Mouse (Mus musculus): ENCODE measurements around the gene Camk1d.

Camk1d gene

DNA sequence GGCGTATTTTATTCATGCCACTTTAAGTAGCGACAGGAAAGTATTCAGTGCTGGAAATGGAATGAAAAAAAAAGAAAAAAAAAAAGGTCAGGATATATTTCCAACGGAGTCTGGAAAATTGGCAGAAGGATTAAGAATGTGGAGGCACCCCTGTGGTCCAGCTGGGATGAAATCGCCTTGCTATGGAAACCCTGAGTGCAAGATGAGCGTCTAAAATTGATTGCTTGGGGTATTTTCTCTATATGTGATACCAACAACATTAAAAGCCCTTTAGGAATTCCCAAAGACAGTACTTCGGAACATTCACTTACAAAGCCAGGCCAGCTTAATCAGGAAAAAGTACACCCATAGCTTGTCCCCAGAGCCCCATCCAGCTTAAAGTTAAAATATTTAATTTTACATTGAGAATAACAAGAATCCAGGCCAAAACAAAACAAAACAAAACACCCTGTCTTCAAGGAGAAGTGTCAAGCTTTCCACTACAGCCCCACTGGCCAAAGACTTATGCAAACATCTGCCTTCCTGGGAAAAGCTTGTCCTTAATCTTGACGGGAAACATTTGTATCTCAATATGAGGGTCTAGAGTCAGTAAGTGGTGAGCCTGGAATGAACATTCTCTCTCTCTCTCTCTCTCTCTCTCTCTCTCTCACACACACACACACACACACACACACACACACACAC is 41.3 kb downstream of the Camk1d start:
- in situ Hi-C loops (cut with MboI; ENCODE audit: unreplicated experiment in 2 of 2), result no loop called here

DNA sequence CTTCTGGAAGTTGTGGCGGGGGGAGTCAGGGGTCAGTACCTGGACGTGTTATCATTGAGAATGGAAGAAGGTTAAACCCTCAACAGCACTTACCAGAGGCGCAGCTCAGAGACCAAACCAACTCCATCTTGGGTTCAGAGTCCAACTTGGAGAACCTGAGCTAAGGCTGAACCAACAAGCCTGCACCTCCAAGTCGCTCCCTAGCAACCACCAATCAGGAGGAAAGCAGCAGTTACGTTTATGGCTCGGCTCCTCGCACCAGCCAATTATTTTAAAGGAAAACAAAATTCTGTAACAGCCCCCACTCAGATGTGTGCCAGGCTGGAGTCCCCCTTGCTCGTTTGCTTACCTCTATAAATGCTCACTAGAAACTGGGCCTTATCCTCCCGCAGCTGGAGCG is 44.2 kb downstream of the Camk1d start:
- in situ Hi-C loops (cut with MboI; ENCODE audit: unreplicated experiment in 2 of 2), result no loop called here

DNA sequence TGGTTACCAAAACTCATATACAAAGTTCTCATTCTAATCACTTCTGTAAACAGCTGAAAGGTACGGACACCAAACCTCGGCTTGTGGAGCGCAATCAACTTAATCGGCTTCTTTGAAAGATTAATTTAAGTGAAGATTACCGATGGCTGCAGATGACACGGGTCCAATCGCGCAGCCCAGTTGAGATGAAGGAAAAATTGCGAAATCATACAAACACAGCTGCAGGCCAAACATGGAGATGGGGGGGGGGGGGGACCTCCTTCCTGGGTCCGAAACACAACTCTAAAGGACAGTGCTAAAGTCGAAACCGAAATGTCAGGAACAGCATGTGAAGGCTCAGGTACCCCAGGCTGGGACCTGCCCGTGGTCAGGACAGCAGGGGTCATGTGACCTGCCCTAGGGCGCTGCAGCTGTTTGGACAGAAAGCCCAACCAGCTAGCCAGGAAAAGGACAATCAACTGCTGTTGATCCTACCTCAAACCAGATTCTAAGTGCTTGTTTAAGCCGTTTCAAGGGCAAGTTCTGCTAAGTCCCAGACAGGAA is 44.7 kb downstream of the Camk1d start:
- in situ Hi-C loops (cut with MboI; ENCODE audit: unreplicated experiment in 2 of 2), result no loop called here

DNA sequence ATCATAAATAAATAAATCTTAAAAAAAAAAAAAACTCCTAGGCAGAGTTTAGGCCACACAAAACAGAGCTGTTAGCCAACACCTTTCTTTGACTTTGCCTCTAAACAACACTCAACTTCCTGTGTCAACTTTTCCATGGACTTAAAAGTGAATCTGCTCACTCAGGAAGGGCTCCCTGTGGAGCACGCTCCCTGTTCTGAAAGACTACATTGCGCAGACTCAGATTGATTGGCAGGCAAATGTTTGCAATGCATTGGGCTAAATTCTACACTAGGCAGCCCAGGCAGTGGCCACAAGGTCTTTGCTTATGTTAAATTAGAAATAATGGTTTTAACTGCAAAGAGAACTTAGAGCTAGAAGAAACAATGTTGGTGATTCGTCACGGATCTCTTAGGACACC is 45.4 kb downstream of the Camk1d start:
- in situ Hi-C loops (cut with MboI; ENCODE audit: unreplicated experiment in 2 of 2), result no loop called here

DNA sequence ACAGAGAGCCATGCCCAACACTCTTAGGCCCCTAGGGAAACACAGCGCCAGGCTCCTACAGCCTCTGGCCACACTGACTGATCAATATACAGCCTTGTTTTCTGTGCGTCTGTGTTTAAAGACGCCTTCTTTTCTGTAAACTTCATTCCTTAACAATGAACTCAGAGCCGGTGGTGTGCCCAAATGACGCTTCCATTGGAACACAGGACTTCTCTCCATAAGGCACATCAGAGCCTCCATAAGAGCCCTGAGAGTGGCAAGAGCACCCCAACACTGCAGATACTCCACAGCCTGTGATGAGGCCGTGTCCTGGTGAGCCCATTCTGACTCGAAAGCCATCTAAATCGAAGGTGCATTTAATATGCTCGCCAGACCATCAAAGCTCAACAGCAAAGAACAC is 50.8 kb downstream of the Camk1d start:
- in situ Hi-C loops (cut with MboI; ENCODE audit: unreplicated experiment in 2 of 2), result no loop called here

DNA sequence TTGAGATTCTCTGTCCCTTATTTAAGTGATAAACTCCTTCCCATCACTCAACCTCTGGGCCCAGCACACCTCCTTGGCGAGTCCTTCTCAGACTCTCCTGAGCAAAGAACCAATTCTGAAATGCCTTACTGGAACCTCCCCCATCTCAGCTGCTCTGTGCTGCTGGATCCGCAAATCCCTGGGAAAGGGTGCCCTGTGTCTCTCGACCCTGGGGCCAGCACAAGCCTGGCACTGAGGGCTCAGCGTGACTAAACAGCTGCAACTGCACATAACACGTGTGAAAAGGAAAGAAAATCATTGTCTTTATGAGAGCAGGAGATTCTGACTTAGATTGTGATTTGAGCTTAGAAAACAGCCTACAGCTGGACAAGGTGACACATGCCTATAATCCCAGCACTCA is 52.4 kb downstream of the Camk1d start:
- in situ Hi-C loops (cut with MboI; ENCODE audit: unreplicated experiment in 2 of 2), result no loop called here

DNA sequence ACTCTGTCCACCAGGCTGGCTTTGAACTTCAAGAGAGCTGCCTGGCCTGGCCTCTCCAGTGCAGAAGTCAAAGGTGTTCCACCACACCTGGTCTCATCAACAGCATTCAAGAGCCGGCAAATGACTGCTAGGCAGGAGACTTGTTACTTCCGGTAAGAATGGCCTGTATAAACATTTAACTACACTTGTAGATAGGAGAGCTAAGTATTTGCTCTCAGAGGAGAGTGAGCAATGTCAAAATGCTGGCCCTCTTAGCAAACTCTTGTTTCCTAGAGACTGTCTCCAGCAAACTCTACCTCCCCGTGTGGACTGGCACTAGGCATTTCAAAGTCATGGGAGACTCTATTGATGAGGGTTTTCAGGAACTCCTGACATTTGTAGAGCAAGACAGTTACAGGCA is 56.3 kb downstream of the Camk1d start:
- in situ Hi-C loops (cut with MboI; ENCODE audit: unreplicated experiment in 2 of 2), result no loop called here

DNA sequence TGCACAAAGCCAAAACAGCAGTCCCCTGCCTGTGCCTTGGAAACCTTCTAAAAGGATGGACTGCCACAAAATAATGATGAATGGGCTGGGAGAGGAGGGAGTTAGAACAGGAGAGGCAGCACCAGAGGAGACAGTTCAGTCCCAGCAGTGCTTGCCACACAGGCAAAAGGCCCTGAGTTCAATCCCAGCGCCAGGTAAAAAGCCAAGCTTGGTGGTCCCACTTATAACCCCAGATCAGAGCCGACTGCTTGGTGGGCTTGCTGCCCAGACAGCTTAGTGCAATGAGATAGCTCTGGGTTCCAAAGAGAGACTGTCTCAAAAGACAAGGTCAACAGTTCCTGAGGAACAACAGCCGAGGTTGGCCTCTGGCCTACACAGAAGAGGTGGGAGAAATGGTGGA is 58.0 kb downstream of the Camk1d start:
- in situ Hi-C loops (cut with MboI; ENCODE audit: unreplicated experiment in 2 of 2), result no loop called here

DNA sequence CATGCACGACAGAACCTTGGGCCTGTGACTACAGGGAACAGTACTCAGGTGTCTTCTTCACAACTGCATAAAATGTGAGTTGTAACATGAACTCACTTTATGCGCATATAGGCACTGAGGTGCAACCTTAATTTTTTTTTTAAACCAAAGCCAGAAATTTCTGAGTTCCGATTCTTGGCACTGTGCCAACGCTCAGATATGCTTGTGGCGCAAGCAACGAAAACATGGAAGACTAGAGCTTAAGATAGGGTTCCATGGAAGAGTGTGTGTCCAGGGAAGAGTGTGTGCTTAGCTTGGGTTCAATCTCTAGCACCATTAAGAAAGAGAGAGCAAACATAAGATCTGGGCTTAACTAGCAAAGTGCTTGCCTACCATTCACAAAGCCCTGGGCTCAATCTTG is 62.2 kb downstream of the Camk1d start:
- in situ Hi-C loops (cut with MboI; ENCODE audit: unreplicated experiment in 2 of 2), result no loop called here

DNA sequence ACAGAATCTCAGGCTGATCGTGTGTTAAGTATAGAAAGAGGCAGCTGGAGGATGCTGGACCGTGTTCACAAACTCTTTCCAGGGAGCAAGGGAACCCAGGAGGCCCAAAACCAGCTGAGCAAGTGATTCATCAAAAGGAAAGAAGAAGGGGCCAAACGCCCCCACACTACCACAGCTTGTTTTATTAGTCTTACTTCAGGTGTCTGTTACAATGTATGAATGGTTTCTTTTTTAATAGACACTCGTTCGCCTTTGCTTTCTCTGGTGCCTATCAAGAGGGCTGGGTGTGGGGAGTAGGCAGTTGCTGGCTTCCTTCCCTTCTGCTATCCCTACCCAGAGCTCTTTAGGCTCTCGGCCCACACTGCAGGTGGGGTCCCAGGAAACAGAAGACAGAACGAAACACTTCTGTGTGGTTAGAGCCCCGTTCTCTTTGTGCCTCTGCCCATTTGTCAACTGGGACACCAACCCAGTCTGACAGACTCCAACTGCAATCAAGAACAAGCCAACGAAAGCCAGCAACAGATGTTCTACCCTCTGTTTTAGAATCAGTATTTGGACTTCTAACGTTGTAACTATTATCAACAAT is 62.9 kb downstream of the Camk1d start:
- in situ Hi-C loops (cut with MboI; ENCODE audit: unreplicated experiment in 2 of 2), result no loop called here

DNA sequence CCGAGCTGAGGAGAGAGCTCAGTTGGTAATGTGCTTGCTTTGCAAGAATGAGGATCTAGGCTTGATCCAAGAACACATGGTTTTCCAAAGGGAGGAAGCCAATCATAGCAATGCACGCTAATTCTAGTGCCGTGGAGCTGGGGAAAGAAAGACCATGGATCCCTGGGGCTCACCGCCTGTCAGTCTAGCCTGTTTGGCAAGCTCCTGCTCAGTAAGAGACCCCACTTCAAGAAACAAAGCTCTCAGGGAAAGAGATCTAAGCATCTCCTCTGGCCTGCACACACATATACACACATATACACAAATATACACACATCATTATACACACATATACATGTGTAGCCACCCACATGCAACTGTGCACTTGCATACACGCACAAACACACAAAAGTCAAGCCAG is 65.1 kb downstream of the Camk1d start:
- in situ Hi-C loops (cut with MboI; ENCODE audit: unreplicated experiment in 2 of 2), result no loop called here

DNA sequence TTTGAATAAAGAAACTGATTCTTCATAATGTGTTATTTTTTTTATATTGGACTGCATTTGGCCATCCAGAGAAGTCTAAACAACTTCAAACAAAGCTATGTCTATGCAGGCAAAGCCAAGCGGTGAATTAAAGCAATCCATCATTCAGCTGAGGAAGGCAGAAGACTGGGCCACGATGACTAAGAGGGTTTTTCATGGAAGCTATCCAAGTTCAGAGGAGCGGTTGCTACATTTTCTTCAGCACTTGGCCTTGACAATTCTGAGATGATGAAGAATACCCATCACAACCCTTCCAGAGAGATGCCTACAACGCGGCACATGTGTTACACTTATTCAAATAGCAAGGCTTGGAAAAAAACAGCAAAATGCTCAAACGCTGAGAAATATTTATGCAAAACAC is 65.6 kb downstream of the Camk1d start:
- in situ Hi-C loops (cut with MboI; ENCODE audit: unreplicated experiment in 2 of 2), result no loop called here

DNA sequence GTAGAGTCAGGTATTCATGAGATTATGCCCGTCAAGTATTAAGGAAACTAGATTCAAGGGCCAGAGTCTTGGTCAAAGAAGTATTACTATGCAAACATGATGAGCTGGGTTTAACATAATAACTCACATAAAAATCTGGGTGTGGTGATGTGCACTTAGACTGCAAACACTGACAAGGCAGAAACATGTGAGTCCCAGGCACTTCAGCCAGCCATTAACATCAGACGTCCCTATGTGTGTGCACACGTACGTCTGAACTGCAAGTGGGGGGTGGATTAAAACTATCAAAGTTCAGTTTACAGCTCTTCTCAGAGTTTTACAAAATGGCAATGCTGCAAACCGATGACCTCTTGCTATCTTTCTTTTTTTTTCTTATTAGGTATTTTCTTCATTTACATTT is 68.0 kb downstream of the Camk1d start:
- in situ Hi-C loops (cut with MboI; ENCODE audit: unreplicated experiment in 2 of 2), result no loop called here

DNA sequence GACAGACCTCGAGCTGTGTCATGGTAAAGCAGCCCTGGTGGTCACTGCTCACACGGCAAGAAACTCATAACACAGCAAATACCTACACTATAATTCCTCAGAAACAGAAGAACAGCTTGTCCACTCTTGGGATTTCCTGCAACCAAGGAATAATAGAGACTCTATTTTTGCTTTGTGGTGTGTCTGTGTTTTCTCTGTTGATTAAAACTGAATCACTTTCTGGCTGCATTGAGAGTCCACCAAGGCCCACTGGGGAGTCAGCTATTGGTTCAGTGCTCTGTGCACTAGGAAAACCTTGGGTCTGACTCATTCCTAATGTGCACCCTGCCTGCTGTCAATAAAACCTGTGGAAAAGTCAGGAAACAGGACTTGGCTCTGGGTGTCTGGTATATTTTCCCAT is 68.7 kb downstream of the Camk1d start:
- in situ Hi-C loops (cut with MboI; ENCODE audit: unreplicated experiment in 2 of 2), result no loop called here

DNA sequence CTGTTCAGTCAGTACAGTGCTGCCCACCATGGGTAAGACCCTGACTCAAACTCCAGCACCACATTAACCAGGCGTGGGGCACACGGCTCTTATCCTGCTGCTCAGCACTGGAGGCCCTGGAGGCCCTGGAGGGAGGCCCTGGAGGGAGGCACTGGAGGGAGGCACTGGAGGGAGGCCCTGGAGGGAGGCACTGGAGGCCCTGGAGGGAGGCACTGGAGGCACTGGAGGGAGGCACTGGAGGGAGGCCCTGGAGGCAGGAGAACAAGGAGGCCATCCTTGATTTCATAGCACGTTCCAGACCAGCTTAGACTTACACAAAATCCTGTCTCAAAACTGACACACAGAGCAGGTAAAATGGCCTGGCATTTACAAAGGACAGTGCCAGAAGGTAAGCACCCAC is 70.4 kb downstream of the Camk1d start:
- in situ Hi-C loops (cut with MboI; ENCODE audit: unreplicated experiment in 2 of 2), result no loop called here

DNA sequence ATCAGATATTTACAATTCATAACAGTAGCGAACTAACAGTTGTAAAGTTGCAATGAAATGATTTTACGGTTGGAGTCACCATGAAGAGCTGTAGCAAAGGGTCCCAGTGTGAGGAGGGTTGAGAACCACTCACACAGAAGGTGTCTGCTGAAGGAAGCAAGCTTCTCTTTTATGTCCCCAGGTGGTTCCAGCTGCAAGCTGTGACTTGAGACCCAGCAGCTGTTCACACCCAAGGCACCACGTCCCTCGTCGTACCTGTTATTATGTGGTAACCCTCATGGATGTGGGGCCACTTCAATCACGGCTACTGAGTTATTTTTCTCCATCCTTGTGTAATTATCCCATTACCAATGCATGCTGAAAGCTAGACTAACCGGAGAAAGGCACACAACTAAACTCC is 71.1 kb downstream of the Camk1d start:
- in situ Hi-C loops (cut with MboI; ENCODE audit: unreplicated experiment in 2 of 2), result no loop called here

DNA sequence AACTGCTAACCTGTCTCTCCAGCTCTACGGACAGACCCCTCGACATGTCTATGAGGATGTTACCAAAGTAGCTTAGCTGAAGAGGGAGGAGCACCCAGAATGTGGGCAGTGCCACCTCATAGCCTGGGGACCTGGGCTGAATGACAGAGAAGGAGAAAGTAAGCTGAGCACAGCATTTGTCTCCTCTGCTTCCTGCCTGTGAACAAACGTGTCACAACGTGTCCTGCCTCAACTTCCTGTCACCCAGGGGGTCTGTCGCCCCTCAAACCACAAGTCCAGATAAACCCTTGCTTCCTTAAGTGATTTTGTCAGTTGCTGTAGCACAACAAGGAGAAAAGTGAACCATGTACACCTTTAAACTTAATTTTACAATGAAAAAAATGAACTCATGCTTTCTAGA is 71.7 kb downstream of the Camk1d start:
- in situ Hi-C loops (cut with MboI; ENCODE audit: unreplicated experiment in 2 of 2), result no loop called here

DNA sequence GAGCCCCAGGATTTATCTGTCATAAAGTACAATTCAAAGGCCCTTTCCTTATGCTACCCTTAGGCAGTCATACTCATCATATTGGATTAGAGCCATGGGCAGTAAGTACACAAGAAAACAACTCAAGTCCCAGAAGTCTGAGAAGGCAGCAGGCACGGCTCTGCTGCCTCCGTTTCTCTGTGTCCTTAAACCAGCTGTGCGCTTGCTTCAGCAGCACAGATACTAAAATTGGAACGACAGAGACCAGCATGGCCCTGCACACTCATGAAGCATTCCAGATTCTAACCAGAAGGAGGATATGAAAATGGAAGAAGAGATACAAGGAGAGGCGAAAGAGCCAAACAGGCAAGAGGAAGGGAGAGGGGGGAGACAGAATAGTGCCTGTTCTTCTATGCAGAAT is 72.6 kb downstream of the Camk1d start:
- in situ Hi-C loops (cut with MboI; ENCODE audit: unreplicated experiment in 2 of 2), result no loop called here

DNA sequence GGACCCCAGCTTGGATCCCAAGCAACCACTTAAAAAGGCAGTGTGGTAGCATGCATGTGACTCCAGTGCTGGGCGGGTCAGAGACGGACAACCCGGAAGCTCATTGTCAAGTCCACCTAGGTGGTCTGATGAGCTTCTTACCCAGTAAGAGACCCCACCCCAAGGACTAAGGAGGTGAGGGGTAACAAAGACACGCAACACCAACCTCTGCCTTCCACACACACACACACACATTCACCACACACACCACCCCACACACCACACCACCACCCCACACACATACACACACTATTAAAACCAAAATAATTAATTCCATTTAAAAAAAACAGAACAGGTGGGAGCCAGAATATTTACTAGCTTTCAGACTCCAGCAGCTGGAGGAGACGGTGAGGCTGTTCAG is 73.7 kb downstream of the Camk1d start:
- in situ Hi-C loops (cut with MboI; ENCODE audit: unreplicated experiment in 2 of 2), result no loop called here

DNA sequence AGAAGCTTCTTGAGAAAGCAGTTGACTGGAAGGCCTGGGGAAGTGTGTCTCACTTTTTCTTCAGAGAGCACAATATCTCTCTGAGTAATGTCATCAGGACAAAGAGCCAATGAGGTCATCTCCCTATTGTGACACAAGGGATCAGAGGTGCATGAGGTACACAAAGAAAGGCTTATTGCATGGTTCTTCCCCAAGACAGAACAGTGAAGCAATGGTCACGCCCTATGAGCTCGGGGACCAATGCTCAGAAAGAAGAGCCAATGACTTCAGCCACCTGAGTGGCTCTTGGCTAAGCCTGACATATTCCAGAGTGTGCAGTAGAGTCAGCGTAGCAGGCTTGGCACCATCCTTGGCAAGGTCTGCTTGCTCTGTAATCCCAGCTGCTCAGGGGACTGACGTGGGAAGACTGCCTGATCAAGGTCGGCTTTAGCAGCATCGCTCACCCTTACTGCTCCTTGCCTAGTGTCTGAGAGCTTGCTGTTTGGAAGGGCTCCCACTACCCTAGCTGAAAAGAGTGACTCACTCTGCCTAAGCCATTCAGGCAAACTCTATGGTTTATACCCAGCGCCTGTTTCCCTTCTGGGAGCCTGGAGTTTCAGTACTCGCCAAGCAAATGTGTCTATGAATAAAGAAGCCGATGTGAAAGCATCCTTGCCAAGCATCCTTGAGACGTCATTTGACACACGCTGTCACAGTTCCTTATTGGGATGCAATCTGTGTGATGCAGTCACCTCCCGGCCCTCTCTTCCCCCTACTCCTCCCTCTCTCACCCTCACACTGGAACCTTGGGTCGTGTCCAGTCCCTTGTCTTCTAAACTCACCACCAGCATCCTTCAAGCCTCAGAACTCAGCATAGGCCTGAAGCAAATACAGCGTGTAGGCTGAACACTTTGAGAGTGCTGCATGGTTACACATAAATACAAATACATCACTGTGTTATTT is 77.2 kb downstream of the Camk1d start:
- in situ Hi-C loops (cut with MboI; ENCODE audit: unreplicated experiment in 2 of 2), result no loop called here

DNA sequence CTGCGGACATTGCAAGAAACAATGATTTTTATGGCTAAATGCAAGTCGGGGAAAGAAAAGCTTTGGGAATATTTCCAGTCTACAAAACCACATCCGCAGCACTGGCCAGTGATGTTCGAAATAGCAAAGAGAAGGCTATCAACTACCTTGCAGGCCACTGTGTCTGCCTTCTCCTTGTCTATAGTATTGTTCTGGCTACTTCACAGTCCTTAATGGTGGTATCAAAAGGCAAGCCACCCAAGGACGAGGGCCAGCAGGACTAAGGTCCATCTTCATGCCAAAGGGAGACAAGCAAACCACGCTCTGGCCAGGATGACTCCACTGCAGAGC is 82.0 kb downstream of the Camk1d start:
- in situ Hi-C loops (cut with MboI; ENCODE audit: unreplicated experiment in 2 of 2), result no loop called here
